Mouse (Mus musculus): ENCODE data around the gene Scfd1. TPM values are rescaled to one million over a fixed set of nuclear protein-coding genes. Genes with fewer than 3 reads are reported as not detected.

Gene Scfd1
- polyA plus RNA-seq, 1 experiment from 2014 or later = 77.9 TPM

- no peaks in the 10 kb centered on the region for H3K4me1 ChIP-seq (ENCODE audit: control insufficient read depth, insufficient read depth, low read length)
- no peak overlapping the region for H3K9ac ChIP-seq (ENCODE audit: low read length)
- H3K4me3 ChIP-seq (ENCODE audit: low read depth, low read length) = no peak overlapping the region
- no peaks in the 10 kb centered on the region for H3K9me3 ChIP-seq (ENCODE audit: control insufficient read depth, low read length)
- DNase-seq (ENCODE audit: low spot score, missing footprints) (no peak), ATAC-seq (ENCODE audit: low FRiP score) (no peak)
- no peak overlapping the region for H3K27ac ChIP-seq (ENCODE audit: low read depth, low read length)
- no peaks in the 10 kb centered on the region for H3K36me3 ChIP-seq (ENCODE audit: control insufficient read depth, insufficient read depth, low read length)
- H3K4me2 ChIP-seq = no peak overlapping the region
- no peaks in the 10 kb centered on the region for H3K27me3 ChIP-seq (ENCODE audit: control insufficient read depth, insufficient read depth, low read length)
- 89% methylated on average over 2 of the region's 2 CpGs for WGBS
These were observed 103.9 kb downstream of the Scfd1 start for GRCm38 (mm10) chr12:51481246-51481645.

GRCm38 (mm10) chr12:51492040-51492439 is 114.7 kb downstream of the Scfd1 start:
- no peak overlapping the region for H3K9ac ChIP-seq (ENCODE audit: low read length)
- DNase-seq (ENCODE audit: low spot score, missing footprints) (no peak), ATAC-seq (ENCODE audit: low FRiP score) (no peak)
- H3K9me3 ChIP-seq (ENCODE audit: control insufficient read depth, low read length) = no peaks in the 10 kb centered on the region
- no peaks in the 10 kb centered on the region for H3K4me1 ChIP-seq (ENCODE audit: control insufficient read depth, insufficient read depth, low read length)
- H3K36me3 ChIP-seq (ENCODE audit: control insufficient read depth, insufficient read depth, low read length) = no peaks in the 10 kb centered on the region
- H3K4me3 ChIP-seq (ENCODE audit: low read depth, low read length) = no peak overlapping the region
- H3K27me3 ChIP-seq (ENCODE audit: control insufficient read depth, insufficient read depth, low read length) = no peaks in the 10 kb centered on the region
- H3K4me2 ChIP-seq = no peak overlapping the region
- 84% methylated on average over 7 of the region's 7 CpGs for whole genome bisulfite sequencing
- H3K27ac ChIP-seq (ENCODE audit: low read depth, low read length) = no peak overlapping the region

GRCm38 (mm10) chr12:51493476-51493875 is 116.2 kb downstream of the Scfd1 start:
- no peak overlapping the region for H3K27ac ChIP-seq (ENCODE audit: low read depth, low read length)
- no peak for ATAC-seq (ENCODE audit: low FRiP score)
- H3K9ac ChIP-seq (ENCODE audit: low read length) = no peak overlapping the region
- H3K4me3 ChIP-seq (ENCODE audit: low read depth, low read length) = no peak overlapping the region
- H3K4me2 ChIP-seq = no peak overlapping the region
- no peak for DNase-seq (ENCODE audit: low spot score, missing footprints)
- no peaks in the 10 kb centered on the region for H3K27me3 ChIP-seq (ENCODE audit: control insufficient read depth, insufficient read depth, low read length)
- H3K9me3 ChIP-seq (ENCODE audit: control insufficient read depth, low read length) = no peaks in the 10 kb centered on the region
- no peaks in the 10 kb centered on the region for H3K4me1 ChIP-seq (ENCODE audit: control insufficient read depth, insufficient read depth, low read length)
- WGBS = 92% methylated on average over 11 of the region's 11 CpGs
- no peaks in the 10 kb centered on the region for H3K36me3 ChIP-seq (ENCODE audit: control insufficient read depth, insufficient read depth, low read length)

GRCm38 (mm10) chr12:51494641-51495040 is 117.3 kb downstream of the Scfd1 start:
- DNase-seq (ENCODE audit: low spot score, missing footprints) = no peak
- WGBS = 93% methylated on average over 20 of the region's 20 CpGs
- no peak overlapping the region for H3K9ac ChIP-seq (ENCODE audit: low read length)
- H3K4me3 ChIP-seq (ENCODE audit: low read depth, low read length) = no peak overlapping the region
- H3K36me3 ChIP-seq (ENCODE audit: control insufficient read depth, insufficient read depth, low read length) = no peaks in the 10 kb centered on the region
- H3K27me3 ChIP-seq (ENCODE audit: control insufficient read depth, insufficient read depth, low read length) = no peaks in the 10 kb centered on the region
- no peak for ATAC-seq (ENCODE audit: low FRiP score)
- no peak overlapping the region for H3K4me2 ChIP-seq
- no peak overlapping the region for H3K27ac ChIP-seq (ENCODE audit: low read depth, low read length)
- no peaks in the 10 kb centered on the region for H3K9me3 ChIP-seq (ENCODE audit: control insufficient read depth, low read length)
- H3K4me1 ChIP-seq (ENCODE audit: control insufficient read depth, insufficient read depth, low read length) = no peaks in the 10 kb centered on the region

Other genes with a start within 250 kb of the Scfd1 start
- 48.5 and 49.3 TPM in 2 replicates for gene G2e3, start 29.4 kb upstream of the Scfd1 start, polyA plus RNA-seq (2014; fragmentation: Nextera tagmentation; extraction: Ambion mirVana)
- 3.7 and 4.7 TPM in 2 replicates for gene Coch, start 215.8 kb downstream of the Scfd1 start, polyA plus RNA-seq (2014; fragmentation: Nextera tagmentation; extraction: Ambion mirVana)

Data from midbrain, embryonic 11.5 days (tissue).